In genomic region chr2:160733131-160733531, GRCm38 (mm10) we compare ENCODE assay signal across 7 mouse cellular contexts. TPM values are rescaled to one million over a fixed set of nuclear protein-coding genes. Genes with fewer than 3 reads are reported as not detected.
DNase-seq lines count a peak whose midpoint lies in the region; ATAC-seq and TF ChIP-seq lines count a peak whose summit lies in the region.

No protein-coding gene starts in this region.

- peak; percentile 27 for DNase-seq in testis, postnatal 10 days (ENCODE audit: low spot score)
- no peak for DNase-seq in testis, postnatal 14 days (ENCODE audit: low spot score)
- DNase-seq in lung, postnatal 0 days (ENCODE audit: low spot score): no peak
- no peak for DNase-seq in frontal cortex, postnatal 25 days (ENCODE audit: low spot score in 2 of 2)
- no peak for DNase-seq in embryo, embryonic 11 days
- DNase-seq in c-Kit-positive CD71-positive TER-119-positive erythroid progenitor cells, embryonic 14.5 days (ENCODE audit: low spot score): no peak

- H3K27me3 ChIP-seq in heart, embryonic 16.5 days (ENCODE audit: control insufficient read depth, insufficient read depth, low read length): no peaks in the 10 kb centered on the region
- H3K27me3 ChIP-seq in lung, postnatal 0 days (replicated peaks; ENCODE audit: insufficient read depth, low read length): no peaks in the 10 kb centered on the region

- H3K27ac ChIP-seq in heart, embryonic 16.5 days (ENCODE audit: low read length): 0 out of 2 replicates have a peak overlapping the region, but pooled peaks have one; percentile 91
- peak overlapping the region; percentile 92 for H3K27ac ChIP-seq in lung, postnatal 0 days (ENCODE audit: low read length)

- H3K4me2 ChIP-seq in heart, embryonic 16.5 days (ENCODE audit: low read depth, low read length): peak overlapping the region; percentile 79
- H3K4me2 ChIP-seq in lung, postnatal 0 days (replicated peaks; ENCODE audit: low read depth, low read length): peak overlapping the region; percentile 87

- TF ChIP-seq CTCF in lung, postnatal 0 days (IDR thresholded peaks at IDR 0.05): no peak

- TF ChIP-seq EP300 in lung, postnatal 0 days (IDR thresholded peaks at IDR 0.05): no peak

- H3K9me3 ChIP-seq in heart, embryonic 16.5 days (replicated peaks; ENCODE audit: control insufficient read depth, low read length): no peaks in the 10 kb centered on the region
- H3K9me3 ChIP-seq in lung, postnatal 0 days (ENCODE audit: low read length): no peaks in the 10 kb centered on the region

- H3K4me1 ChIP-seq in heart, embryonic 16.5 days (ENCODE audit: control insufficient read depth, insufficient read depth, low read length): peaks cover 49% of the 10 kb centered on the region
- peaks cover 30% of the 10 kb centered on the region; the same call in 1 of the 2 replicates for H3K4me1 ChIP-seq in lung, postnatal 0 days (ENCODE audit: insufficient read depth, low read depth, low read length)

- peak overlapping the region; percentile 97 for H3K9ac ChIP-seq in heart, embryonic 16.5 days (ENCODE audit: low read length)
- peak overlapping the region; percentile 88 for H3K9ac ChIP-seq in lung, postnatal 0 days (replicated peaks; ENCODE audit: low read depth)

- no peak for ATAC-seq in heart, embryonic 16.5 days (replicated peaks; ENCODE audit: extremely low read depth, insufficient read depth, low FRiP score)
- no peak for ATAC-seq in lung, postnatal 0 days

- H3K36me3 ChIP-seq in heart, embryonic 16.5 days (ENCODE audit: control insufficient read depth, insufficient read depth): peaks cover 5% of the 10 kb centered on the region
- no peaks in the 10 kb centered on the region for H3K36me3 ChIP-seq in lung, postnatal 0 days (ENCODE audit: insufficient read depth, low read length)

- peak overlapping the region; percentile 93 for H3K4me3 ChIP-seq in heart, embryonic 16.5 days (ENCODE audit: low read length)
- H3K4me3 ChIP-seq in lung, postnatal 0 days (ENCODE audit: low read depth, low read length): peak overlapping the region; percentile 90

- 25% methylated on average over 7 of the region's 7 CpGs for WGBS in heart, embryonic 16.5 days
- 12% methylated on average over 7 of the region's 7 CpGs for WGBS in lung, postnatal 0 days

RNA-seq across cellular contexts. Expression of gene Plcg1, which starts 2.0 kb away (rescaled TPM):
- polyA plus RNA-seq in heart, embryonic 16.5 days (2015; fragmentation: Nextera tagmentation; extraction: Ambion mirVana): 26.4 and 32.0 TPM in 2 replicates
- 34.8 and 36.4 TPM in 2 replicates for polyA plus RNA-seq in lung, postnatal 0 days (2015; fragmentation: Nextera tagmentation; extraction: Ambion mirVana)
